Mouse (Mus musculus) myocyte (in vitro differentiated cells): ENCODE data around the gene Meis2. TPM values are rescaled to one million over a fixed set of nuclear protein-coding genes. Genes with fewer than 3 reads are reported as not detected.

Source experiments
- H3K27me3 ChIP-seq: one replicate; pipeline ENCODE4 v1.6.1; 2011; ENCODE audit not compliant: control insufficient read depth, insufficient read depth, insufficient read length
- H3K36me3 ChIP-seq: one replicate; pipeline ENCODE4 v1.6.1; 2011; ENCODE audit not compliant: control insufficient read depth, insufficient read depth
- H3K4me2 ChIP-seq: one replicate; pipeline ENCODE4 v1.6.1; 2011; ENCODE audit warnings: low read depth, control low read depth
- H3K4me3 ChIP-seq: one replicate; pipeline ENCODE4 v1.5.1; 2011; ENCODE audit warnings: mild to moderate bottlenecking, control low read depth, moderate library complexity
- H3K79me2 ChIP-seq: one replicate; pipeline ENCODE4 v1.6.1; 2011; ENCODE audit not compliant: control insufficient read depth, insufficient read depth
- H3ac ChIP-seq: one replicate; pipeline ENCODE4 v1.6.1; 2011; ENCODE audit not compliant: control insufficient read depth, insufficient read length
- CEBPB ChIP-seq: IDR thresholded peaks from 2 replicates; pipeline ENCODE4 v1.6.1; 2011; ENCODE audit warnings: mild to moderate bottlenecking, moderate library complexity; ENCODE audit not compliant: poor library complexity, insufficient read depth, severe bottlenecking
- E2F4 ChIP-seq: IDR thresholded peaks from one replicate; pipeline ENCODE4 v1.6.1; 2011; ENCODE audit warnings: mild to moderate bottlenecking, control low read depth, moderate library complexity; ENCODE audit not compliant: insufficient read depth
- MAX ChIP-seq: IDR thresholded peaks from one replicate; pipeline ENCODE4 v1.6.1; 2011; ENCODE audit warnings: low read depth, mild to moderate bottlenecking, control low read depth
- MYOD1 ChIP-seq, 3 experiments: IDR thresholded peaks; one replicate each; pipeline ENCODE4 v1.6.1; 2011; ENCODE audit warnings: control low read depth in 2 of 3, low read depth in 2 of 3, mild to moderate bottlenecking in 2 of 3, moderate library complexity in 1 of 3; ENCODE audit not compliant: insufficient read length in 2 of 3, control insufficient read depth in 1 of 3
- MYOG ChIP-seq, 3 experiments: IDR thresholded peaks; one replicate each; pipeline ENCODE4 v1.6.1; 2011; ENCODE audit warnings: control low read depth in 2 of 3, low read depth in 2 of 3, mild to moderate bottlenecking in 2 of 3; ENCODE audit not compliant: insufficient read length in 2 of 3, control insufficient read depth in 1 of 3, insufficient read depth in 1 of 3
- POLR2A ChIP-seq: IDR thresholded peaks from one replicate; pipeline ENCODE4 v1.6.1; 2011; ENCODE audit warnings: low read depth, mild to moderate bottlenecking, control low read depth, moderate library complexity; ENCODE audit not compliant: insufficient read length
- POLR2AphosphoS2 ChIP-seq: IDR thresholded peaks from one replicate; pipeline ENCODE4 v1.6.1; 2011; ENCODE audit warnings: low read depth, control low read depth; ENCODE audit not compliant: insufficient read length
- REST ChIP-seq: IDR thresholded peaks from one replicate; pipeline ENCODE4 v1.6.1; 2011; ENCODE audit warnings: mild to moderate bottlenecking, control low read depth, moderate library complexity; ENCODE audit not compliant: insufficient read depth, insufficient read length
- SRF ChIP-seq: IDR thresholded peaks from one replicate; pipeline ENCODE4 v1.6.1; 2011; ENCODE audit warnings: low read depth; ENCODE audit not compliant: control insufficient read depth, insufficient read length
- TCF12 ChIP-seq: IDR thresholded peaks from one replicate; pipeline ENCODE4 v1.6.1; 2011; ENCODE audit warnings: mild to moderate bottlenecking, control low read depth; ENCODE audit not compliant: poor library complexity, insufficient read depth, severe bottlenecking
- TCF3 ChIP-seq: IDR thresholded peaks from one replicate; pipeline ENCODE4 v1.6.1; 2011; ENCODE audit warnings: low read depth, control low read depth; ENCODE audit not compliant: insufficient read length
- USF1 ChIP-seq: IDR thresholded peaks from one replicate; pipeline ENCODE4 v1.6.1; 2011; ENCODE audit warnings: low read depth, mild to moderate bottlenecking, control low read depth, moderate library complexity
- polyA plus RNA-seq: library from polyadenylated mRNA; unstranded; fragments of >200 nt; fragmentation: generic; extraction: Trizol; gene quantifications from one replicate; pipeline ENCODE4 v1.2.1, GENCODE M21; 2012; ENCODE audit warnings: missing spikeins

Meis2 gene
- polyA plus RNA-seq, 1 experiment = 9.3 TPM

- H3K79me2 ChIP-seq = no peaks in the 10 kb centered on the region
- H3ac ChIP-seq = no peak overlapping the region
- H3K4me2 ChIP-seq = peak overlapping the region; percentile 54
- no peak overlapping the region for H3K4me3 ChIP-seq
- TF ChIP-seq TCF3 (no peak), E2F4 (no peak), MAX (no peak), CEBPB (no peak), REST (no peak), USF1 (no peak), MYOG (IDR thresholded peaks at IDR 0.05; ENCODE audit: control insufficient read depth in 1 of 3, insufficient read depth in 1 of 3, insufficient read length in 2 of 3, low read depth in 2 of 3) (no peak), TCF12 (no peak), SRF (no peak), POLR2A (no peak), MYOD1 (IDR thresholded peaks at IDR 0.05; ENCODE audit: control insufficient read depth in 1 of 3, insufficient read length in 2 of 3, low read depth in 2 of 3) (no peak), POLR2AphosphoS2 (no peak)
- no peaks in the 10 kb centered on the region for H3K27me3 ChIP-seq
- H3K36me3 ChIP-seq = no peaks in the 10 kb centered on the region
Measured at GRCm38 (mm10) chr2:115970091-115970820, 95.4 kb downstream of the Meis2 start.

DNA sequence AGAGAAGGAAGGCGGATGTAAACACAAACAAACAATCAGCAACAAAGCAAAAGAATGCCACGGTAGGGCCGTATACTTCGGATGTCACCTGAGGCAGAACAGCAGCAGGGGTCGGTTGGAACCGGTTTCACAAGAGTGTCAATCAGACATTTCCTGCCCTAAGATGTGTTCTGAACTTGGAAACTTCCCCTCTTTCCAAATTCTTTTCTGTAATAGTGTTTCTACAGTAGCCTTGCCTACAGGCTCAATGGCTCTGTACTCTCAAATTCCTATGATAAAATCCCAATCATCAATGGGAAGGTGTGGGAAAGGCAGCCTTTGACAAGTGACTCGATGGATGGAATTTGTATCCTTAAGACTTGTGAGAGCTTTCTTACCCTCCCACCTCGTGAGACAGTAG, 96.4 kb downstream of the Meis2 start:
- Histone ChIP-seq H3K4me2 (no peak overlapping the region), H3K36me3 (peaks cover 6% of the 10 kb centered on the region), H3K27me3 (no peaks in the 10 kb centered on the region), H3K4me3 (no peak overlapping the region), H3ac (no peak overlapping the region), H3K79me2 (no peaks in the 10 kb centered on the region)
- TF ChIP-seq E2F4 (no peak), TCF12 (no peak), MYOG (IDR thresholded peaks at IDR 0.05; ENCODE audit: control insufficient read depth in 1 of 3, insufficient read depth in 1 of 3, insufficient read length in 2 of 3, low read depth in 2 of 3) (no peak), SRF (no peak), POLR2AphosphoS2 (no peak), REST (no peak), USF1 (no peak), MYOD1 (IDR thresholded peaks at IDR 0.05; ENCODE audit: control insufficient read depth in 1 of 3, insufficient read length in 2 of 3, low read depth in 2 of 3) (no peak), POLR2A (no peak), MAX (no peak), CEBPB (no peak), TCF3 (no peak)

- H3K27me3 ChIP-seq = no peaks in the 10 kb centered on the region
- peaks cover 14% of the 10 kb centered on the region for H3K36me3 ChIP-seq
- no peak for TF ChIP-seq MYOD1 (IDR thresholded peaks at IDR 0.05; ENCODE audit: control insufficient read depth in 1 of 3, insufficient read length in 2 of 3, low read depth in 2 of 3)
- no peak for TF ChIP-seq TCF3
- no peak for TF ChIP-seq USF1
- TF ChIP-seq TCF12 = no peak
- TF ChIP-seq MYOG (IDR thresholded peaks at IDR 0.05; ENCODE audit: control insufficient read depth in 1 of 3, insufficient read depth in 1 of 3, insufficient read length in 2 of 3, low read depth in 2 of 3) = no peak
- TF ChIP-seq POLR2AphosphoS2 = no peak
- no peak for TF ChIP-seq MAX
- no peak for TF ChIP-seq CEBPB
- TF ChIP-seq SRF = no peak
- H3K4me2 ChIP-seq = no peak overlapping the region
- H3ac ChIP-seq = no peak overlapping the region
- no peaks in the 10 kb centered on the region for H3K79me2 ChIP-seq
- no peak overlapping the region for H3K4me3 ChIP-seq
Measured at GRCm38 (mm10) chr2:115964911-115965310, 100.7 kb downstream of the Meis2 start.

DNA sequence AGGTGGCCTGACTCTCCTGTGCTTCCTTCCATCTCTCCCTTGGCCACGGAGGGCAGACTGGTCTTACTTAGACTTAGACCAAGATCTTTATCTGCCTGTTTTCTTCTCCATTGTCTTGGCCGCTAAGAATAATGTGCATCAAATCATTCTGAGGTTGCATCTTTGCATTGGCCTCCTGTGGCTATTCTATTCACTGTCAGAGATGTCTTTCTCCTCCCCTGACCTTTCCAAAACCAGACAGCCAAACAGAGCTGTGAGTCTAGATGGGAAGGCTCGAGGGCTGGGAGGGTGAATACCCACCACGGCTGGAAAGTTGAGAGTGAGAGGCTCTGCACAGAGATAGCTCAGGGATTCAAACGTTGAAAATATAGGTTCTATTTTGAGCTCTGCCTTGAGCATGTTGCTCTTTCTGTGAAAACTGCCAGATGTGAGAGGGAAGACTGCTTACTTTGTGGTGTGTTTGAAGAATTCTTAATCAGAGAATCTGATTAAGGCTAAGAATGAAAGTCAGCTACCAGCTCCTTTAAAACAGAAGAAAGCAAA, 102.3 kb downstream of the Meis2 start:
- TF ChIP-seq CEBPB (no peak), POLR2A (no peak), USF1 (no peak), MYOD1 (IDR thresholded peaks at IDR 0.05; ENCODE audit: control insufficient read depth in 1 of 3, insufficient read length in 2 of 3, low read depth in 2 of 3) (no peak), SRF (no peak), MAX (no peak), TCF12 (no peak), POLR2AphosphoS2 (no peak), E2F4 (no peak)
- Histone ChIP-seq H3ac (no peak overlapping the region), H3K4me2 (no peak overlapping the region), H3K36me3 (peaks cover 15% of the 10 kb centered on the region), H3K27me3 (no peaks in the 10 kb centered on the region), H3K79me2 (no peaks in the 10 kb centered on the region), H3K4me3 (no peak overlapping the region)
